Mouse (Mus musculus) embryonic facial prominence, embryonic 12.5 days (tissue): ENCODE results near the gene Cyp4f13. TPM values are rescaled to one million over a fixed set of nuclear protein-coding genes. Genes with fewer than 3 reads are reported as not detected.

Source experiments
- ATAC-seq: fragments of 200-750 bp; cut with Nextera tagmentation; 2 replicates; pipeline ENCODE4 v1.8.0; 2017; ENCODE audit not compliant: insufficient number of reproducible peaks, insufficient read depth, low FRiP score, low TSS enrichment
- H3K27ac ChIP-seq: fragments of 300-500 bp; sonication (generic); 2 replicates; pipeline ENCODE4 v1.5.1; 2016; ENCODE audit warnings: mild to moderate bottlenecking
- H3K27me3 ChIP-seq: fragments of 300-500 bp; sonication (generic); 2 replicates; pipeline ENCODE4 v1.6.1; 2016; ENCODE audit warnings: mild to moderate bottlenecking, moderate library complexity
- H3K36me3 ChIP-seq: fragments of 300-500 bp; sonication (generic); 2 replicates; pipeline ENCODE4 v1.6.1; 2016; ENCODE audit warnings: mild to moderate bottlenecking
- H3K4me1 ChIP-seq: fragments of 300-500 bp; sonication (generic); 2 replicates; pipeline ENCODE4 v1.6.1; 2016
- H3K4me2 ChIP-seq: fragments of 300-500 bp; sonication (generic); replicated peaks from 2 replicates; pipeline ENCODE4 v1.6.1; 2016; ENCODE audit warnings: mild to moderate bottlenecking, moderate library complexity
- H3K4me3 ChIP-seq: fragments of 300-500 bp; sonication (generic); 2 replicates; pipeline ENCODE4 v1.5.1; 2016; ENCODE audit warnings: mild to moderate bottlenecking
- H3K9ac ChIP-seq: fragments of 300-500 bp; sonication (generic); 2 replicates; pipeline ENCODE4 v1.6.1; 2016; ENCODE audit warnings: mild to moderate bottlenecking, moderate library complexity
- H3K9me3 ChIP-seq: fragments of 300-500 bp; sonication (generic); 2 replicates; pipeline ENCODE4 v1.6.1; 2016; ENCODE audit warnings: mild to moderate bottlenecking, moderate library complexity
- WGBS: fragments of 180-500 bp; shearing (Covaris S2); methylation state at CpG from one replicate; pipeline ENCODE4 v1.1.7; 2016; 5-methylcytosine and 5-hydroxymethylcytosine counted together
- polyA plus RNA-seq: library from polyadenylated mRNA; unstranded; fragments of >200 nt; fragmentation: Nextera tagmentation; extraction: Ambion mirVana; gene quantifications from 2 replicates; pipeline ENCODE4 v1.2.1, GENCODE M21; 2016

The Cyp4f13 gene
- 8.0 and 8.8 TPM in 2 replicates for polyA plus RNA-seq

GRCm38 (mm10) chr17:32947215-32947914, at the start of gene Cyp4f13:
Gene Cyp4f13 (minus strand): TSS chr17:32947402.
- 34% methylated on average over 12 of the region's 12 CpGs for WGBS
- no peaks in the 10 kb centered on the region for H3K9me3 ChIP-seq

GRCm38 (mm10) chr17:32992699-32993474, 45.7 kb upstream of the Cyp4f13 start, which contains the start of gene Zfp952:
Gene Zfp952 (plus strand): TSS chr17:32993129.
- peak within 1 kb of the TSS; percentile 64 for H3K27ac ChIP-seq
- H3K9me3 ChIP-seq, result no peaks in the 10 kb centered on the region
- peak within 1 kb of the TSS; percentile 81 for H3K4me2 ChIP-seq
- H3K4me3 ChIP-seq, result peak within 1 kb of the TSS; percentile 64
- H3K36me3 ChIP-seq, result peaks cover 13% of the 10 kb centered on the region
- WGBS, result 2% methylated on average over 21 of the region's 21 CpGs
- ATAC-seq, result peak; percentile 81
- H3K27me3 ChIP-seq, result no peaks in the 10 kb centered on the region
- H3K9ac ChIP-seq, result peak within 1 kb of the TSS; percentile 66
- H3K4me1 ChIP-seq, result peaks cover 6% of the 10 kb centered on the region

More at GRCm38 (mm10) chr17:32947215-32947914, at the start of gene Cyp4f13:
- peak; percentile 94 for ATAC-seq
- peak within 1 kb of the TSS; percentile 55 for H3K9ac ChIP-seq
- H3K4me3 ChIP-seq, result peak within 1 kb of the TSS; percentile 46
- no peak within 1 kb of the TSS for H3K27ac ChIP-seq
- H3K36me3 ChIP-seq, result no peaks in the 10 kb centered on the region
- H3K4me2 ChIP-seq, result peak within 1 kb of the TSS; percentile 74
- H3K4me1 ChIP-seq, result peaks cover 5% of the 10 kb centered on the region; the same call in 1 of the 2 replicates
- no peaks in the 10 kb centered on the region for H3K27me3 ChIP-seq

GRCm38 (mm10) chr17:32991965-32992698, 44.9 kb upstream of the Cyp4f13 start:
- 67% methylated on average over 12 of the region's 12 CpGs for WGBS
- Histone ChIP-seq H3K4me1 (peaks cover 6% of the 10 kb centered on the region), H3K36me3 (peaks cover 13% of the 10 kb centered on the region), H3K9me3 (no peaks in the 10 kb centered on the region), H3K4me2 (peak overlapping the region; percentile 81), H3K27ac (no peak overlapping the region), H3K4me3 (peak overlapping the region; percentile 64), H3K27me3 (no peaks in the 10 kb centered on the region), H3K9ac (no peak overlapping the region)
- ATAC-seq, result no peak

GRCm38 (mm10) chr17:32986301-32986700, 39.1 kb upstream of the Cyp4f13 start:
- no peak overlapping the region for H3K9ac ChIP-seq
- no peak overlapping the region for H3K4me2 ChIP-seq
- H3K4me1 ChIP-seq, result no peaks in the 10 kb centered on the region
- no peak overlapping the region for H3K27ac ChIP-seq
- H3K4me3 ChIP-seq, result no peak overlapping the region
- ATAC-seq, result no peak
- WGBS, result 69% methylated on average over 4 of the region's 4 CpGs
- H3K36me3 ChIP-seq, result no peaks in the 10 kb centered on the region
- H3K27me3 ChIP-seq, result no peaks in the 10 kb centered on the region
- no peaks in the 10 kb centered on the region for H3K9me3 ChIP-seq

- Histone ChIP-seq H3K27me3 (no peaks in the 10 kb centered on the region), H3K9me3 (no peaks in the 10 kb centered on the region), H3K36me3 (peaks cover 37% of the 10 kb centered on the region), H3K27ac (no peak overlapping the region), H3K4me2 (no peak overlapping the region), H3K9ac (no peak overlapping the region), H3K4me3 (no peak overlapping the region), H3K4me1 (no peaks in the 10 kb centered on the region)
- whole genome bisulfite sequencing, result 88% methylated on average over 4 of the region's 4 CpGs
- ATAC-seq, result no peak
These were observed 34.2 kb upstream of the Cyp4f13 start for GRCm38 (mm10) chr17:32981361-32981760.

- Histone ChIP-seq H3K4me2 (peak within 1 kb of the TSS; percentile 79), H3K27me3 (no peaks in the 10 kb centered on the region), H3K36me3 (no peaks in the 10 kb centered on the region), H3K4me3 (peak within 1 kb of the TSS; percentile 77), H3K9me3 (no peaks in the 10 kb centered on the region), H3K4me1 (peaks cover 13% of the 10 kb centered on the region), H3K27ac (peak within 1 kb of the TSS; percentile 81), H3K9ac (peak within 1 kb of the TSS; percentile 66)
- ATAC-seq, result peak; percentile 98
- WGBS, result under 1% methylated on average over 33 of the region's 33 CpGs
These were observed 18.6 kb upstream of the Cyp4f13 start, which contains the start of gene Zfp472 for GRCm38 (mm10) chr17:32965623-32966290. Gene Zfp472 (plus strand): TSS chr17:32965814.

GRCm38 (mm10) chr17:32965253-32965622, 18.0 kb upstream of the Cyp4f13 start:
- H3K36me3 ChIP-seq, result no peaks in the 10 kb centered on the region
- H3K4me2 ChIP-seq, result peak overlapping the region; percentile 76
- ATAC-seq, result no peak; the same call in 1 of the 2 replicates
- peak overlapping the region; percentile 66 for H3K9ac ChIP-seq
- H3K4me1 ChIP-seq, result peaks cover 13% of the 10 kb centered on the region
- H3K27me3 ChIP-seq, result no peaks in the 10 kb centered on the region
- peak overlapping the region; percentile 77 for H3K4me3 ChIP-seq
- under 1% methylated on average over 14 of the region's 14 CpGs for WGBS
- no peaks in the 10 kb centered on the region for H3K9me3 ChIP-seq
- H3K27ac ChIP-seq, result peak overlapping the region; percentile 67; the same call in 1 of the 2 replicates

- no peak overlapping the region for H3K27ac ChIP-seq
- no peak overlapping the region for H3K4me3 ChIP-seq
- peaks cover 4% of the 10 kb centered on the region; the same call in 1 of the 2 replicates for H3K4me1 ChIP-seq
- ATAC-seq, result no peak
- H3K36me3 ChIP-seq, result no peaks in the 10 kb centered on the region
- WGBS, result 31% methylated on average over 16 of the region's 16 CpGs
- no peak overlapping the region for H3K4me2 ChIP-seq
- no peaks in the 10 kb centered on the region for H3K27me3 ChIP-seq
- H3K9me3 ChIP-seq, result no peaks in the 10 kb centered on the region
- no peak overlapping the region for H3K9ac ChIP-seq
These were observed 4.2 kb upstream of the Cyp4f13 start for GRCm38 (mm10) chr17:32951441-32951840.

GRCm38 (mm10) chr17:32951006-32951405, 3.8 kb upstream of the Cyp4f13 start:
- no peaks in the 10 kb centered on the region for H3K36me3 ChIP-seq
- peaks cover 5% of the 10 kb centered on the region; the same call in 1 of the 2 replicates for H3K4me1 ChIP-seq
- no peak overlapping the region for H3K27ac ChIP-seq
- H3K4me3 ChIP-seq, result no peak overlapping the region
- H3K9me3 ChIP-seq, result no peaks in the 10 kb centered on the region
- no peak for ATAC-seq
- no peaks in the 10 kb centered on the region for H3K27me3 ChIP-seq
- no peak overlapping the region for H3K9ac ChIP-seq
- WGBS, result 79% methylated on average over 11 of the region's 11 CpGs
- no peak overlapping the region for H3K4me2 ChIP-seq

- Histone ChIP-seq H3K4me3 (no peak overlapping the region), H3K9me3 (no peaks in the 10 kb centered on the region), H3K4me1 (peaks cover 5% of the 10 kb centered on the region; the same call in 1 of the 2 replicates), H3K9ac (no peak overlapping the region), H3K27ac (no peak overlapping the region), H3K36me3 (no peaks in the 10 kb centered on the region), H3K27me3 (no peaks in the 10 kb centered on the region), H3K4me2 (no peak overlapping the region)
- no peak for ATAC-seq
- WGBS, result 85% methylated on average over 3 of the region's 3 CpGs
These were observed 2.9 kb upstream of the Cyp4f13 start for GRCm38 (mm10) chr17:32950136-32950535.

- H3K4me1 ChIP-seq, result peaks cover 5% of the 10 kb centered on the region; the same call in 1 of the 2 replicates
- H3K9ac ChIP-seq, result peak overlapping the region; percentile 55
- no peak for ATAC-seq
- WGBS, result 66% methylated on average over 9 of the region's 9 CpGs
- H3K36me3 ChIP-seq, result no peaks in the 10 kb centered on the region
- H3K27ac ChIP-seq, result no peak overlapping the region
- peak overlapping the region; percentile 74 for H3K4me2 ChIP-seq
- H3K9me3 ChIP-seq, result no peaks in the 10 kb centered on the region
- H3K27me3 ChIP-seq, result no peaks in the 10 kb centered on the region
- H3K4me3 ChIP-seq, result peak overlapping the region; percentile 46
These were observed 486 bp downstream of the Cyp4f13 start for GRCm38 (mm10) chr17:32946716-32947115.
